Mouse (Mus musculus): ENCODE measurements around the gene H2-Ob. TPM values are rescaled to one million over a fixed set of nuclear protein-coding genes. Genes with fewer than 3 reads are reported as not detected.
"Not testable (repeated sequence)": the region's sequence is repeated elsewhere in the genome, so short reads cannot be mapped to it uniquely, and the experiment has no call there.

H2-Ob gene
- polyA plus RNA-seq, 1 experiment from 2014 or later, result not detected

GRCm38 (mm10) chr17:34225426-34225825 lies 13.3 kb upstream of the H2-Ob start:
- Histone ChIP-seq H3K9ac (no peak overlapping the region), H3K4me1 (replicated peaks) (no peaks in the 10 kb centered on the region), H3K4me2 (no peak overlapping the region), H3K27ac (replicated peaks) (no peak overlapping the region), H3K9me3 (no peaks in the 10 kb centered on the region; the same call in 1 of the 2 replicates), H3K4me3 (no peak overlapping the region), H3K27me3 (no peaks in the 10 kb centered on the region), H3K36me3 (no peaks in the 10 kb centered on the region)
- no peak for ATAC-seq (ENCODE audit: low read depth)
- 94% methylated on average over 8 of the region's 8 CpGs for WGBS

DNA sequence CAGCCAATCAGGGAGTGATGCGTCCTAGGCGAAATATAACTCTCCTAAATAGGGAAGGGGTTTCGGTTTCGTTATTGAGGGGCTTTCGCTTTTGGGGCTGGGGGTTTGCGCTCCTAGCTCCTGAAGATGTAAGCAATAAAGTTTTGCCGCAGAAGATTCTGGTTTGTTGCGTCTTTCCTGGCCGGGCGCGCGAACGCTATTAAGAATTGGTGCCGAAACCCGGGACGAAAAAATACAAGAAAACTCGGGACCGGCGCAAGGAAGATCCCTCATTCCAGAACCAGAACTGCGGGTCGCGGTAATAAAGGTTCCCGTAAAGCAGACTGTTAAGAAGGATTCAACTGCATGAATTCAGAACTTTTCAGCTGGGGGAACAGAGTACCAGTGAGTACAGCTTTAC lies 12.8 kb upstream of the H2-Ob start:
- not testable (repeated sequence) for H3K27ac ChIP-seq (replicated peaks); ATAC-seq (ENCODE audit: low read depth)
- 98% methylated on average over 14 of the region's 23 CpGs for WGBS

GRCm38 (mm10) chr17:34230971-34231370 lies 7.7 kb upstream of the H2-Ob start:
- not testable (repeated sequence) for H3K4me3 ChIP-seq; H3K36me3 ChIP-seq; H3K9me3 ChIP-seq; H3K27me3 ChIP-seq; H3K27ac ChIP-seq (replicated peaks); ATAC-seq (ENCODE audit: low read depth); H3K9ac ChIP-seq; H3K4me2 ChIP-seq; H3K4me1 ChIP-seq (replicated peaks)
- WGBS, result 95% methylated on average over 9 of the region's 9 CpGs

More for the DNA sequence above, 12.8 kb upstream of the H2-Ob start:
- H3K36me3 ChIP-seq; H3K27me3 ChIP-seq; H3K4me2 ChIP-seq; H3K4me3 ChIP-seq; H3K9me3 ChIP-seq; H3K9ac ChIP-seq; H3K4me1 ChIP-seq (replicated peaks): not testable (repeated sequence)

DNA sequence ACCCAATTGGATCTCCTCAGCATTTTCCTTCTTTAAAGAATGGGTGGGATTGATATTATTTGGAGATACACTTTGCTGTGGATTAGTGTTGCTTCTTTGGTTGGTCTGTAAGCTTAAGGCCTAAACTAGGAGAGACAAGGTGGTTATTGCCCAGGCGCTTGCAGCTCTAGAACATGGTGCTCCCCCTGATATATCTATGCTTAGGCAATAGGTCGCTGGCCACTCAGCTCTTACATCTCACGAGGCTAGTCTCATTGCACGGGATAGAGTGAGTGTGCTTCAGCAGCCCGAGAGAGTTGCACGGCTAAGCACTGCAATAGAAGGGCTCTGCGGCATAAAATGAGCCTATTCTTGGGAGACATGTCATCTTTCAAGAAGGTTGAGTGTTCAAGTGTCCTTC lies 6.7 kb upstream of the H2-Ob start:
- not testable (repeated sequence) for H3K27me3 ChIP-seq; H3K9ac ChIP-seq; ATAC-seq (ENCODE audit: low read depth); H3K4me3 ChIP-seq; H3K27ac ChIP-seq (replicated peaks); H3K4me2 ChIP-seq; H3K4me1 ChIP-seq (replicated peaks); H3K9me3 ChIP-seq; H3K36me3 ChIP-seq
- WGBS, result 86% methylated on average over 5 of the region's 7 CpGs

GRCm38 (mm10) chr17:34234926-34235325 lies 3.8 kb upstream of the H2-Ob start:
- H3K36me3 ChIP-seq, result no peaks in the 10 kb centered on the region
- H3K4me1 ChIP-seq (replicated peaks), result no peaks in the 10 kb centered on the region
- no peaks in the 10 kb centered on the region for H3K27me3 ChIP-seq
- 62% methylated on average over 9 of the region's 9 CpGs for WGBS
- H3K4me2 ChIP-seq, result no peak overlapping the region
- no peaks in the 10 kb centered on the region for H3K9me3 ChIP-seq
- H3K9ac ChIP-seq, result no peak overlapping the region
- H3K27ac ChIP-seq (replicated peaks), result no peak overlapping the region
- ATAC-seq (ENCODE audit: low read depth), result no peak
- no peak overlapping the region for H3K4me3 ChIP-seq

GRCm38 (mm10) chr17:34236691-34237090 lies 2.0 kb upstream of the H2-Ob start:
- ATAC-seq (ENCODE audit: low read depth), result no peak
- no peaks in the 10 kb centered on the region for H3K27me3 ChIP-seq
- no peak overlapping the region for H3K27ac ChIP-seq (replicated peaks)
- no peak overlapping the region for H3K4me3 ChIP-seq
- H3K36me3 ChIP-seq, result no peaks in the 10 kb centered on the region
- 86% methylated on average over 5 of the region's 5 CpGs for WGBS
- no peak overlapping the region for H3K9ac ChIP-seq
- H3K4me1 ChIP-seq (replicated peaks), result no peaks in the 10 kb centered on the region
- no peaks in the 10 kb centered on the region for H3K9me3 ChIP-seq
- H3K4me2 ChIP-seq, result no peak overlapping the region

DNA sequence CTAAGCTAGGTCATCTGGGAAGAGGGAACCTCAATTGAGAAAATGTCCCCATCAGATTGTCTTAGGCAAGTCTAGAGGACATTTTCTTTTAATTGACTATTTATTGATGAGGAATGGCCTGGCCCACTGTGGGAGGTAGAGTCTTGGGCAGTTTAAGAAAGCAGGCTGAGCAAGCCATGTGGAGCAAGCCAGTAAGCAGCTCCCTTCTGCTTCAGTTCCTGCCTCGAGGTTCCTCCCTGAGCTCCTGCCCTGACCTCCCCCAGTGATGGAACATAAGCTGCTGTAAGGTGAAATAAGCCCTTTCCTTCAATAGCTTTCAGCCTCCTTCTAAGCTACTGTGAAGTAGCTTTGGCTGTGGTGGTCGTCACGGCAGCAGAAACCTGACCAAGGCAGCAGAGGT lies 962 bp upstream of the H2-Ob start:
- Histone ChIP-seq H3K4me3 (no peak overlapping the region), H3K4me1 (replicated peaks) (no peaks in the 10 kb centered on the region), H3K9me3 (no peaks in the 10 kb centered on the region), H3K36me3 (no peaks in the 10 kb centered on the region), H3K4me2 (no peak overlapping the region), H3K27me3 (no peaks in the 10 kb centered on the region), H3K9ac (no peak overlapping the region), H3K27ac (replicated peaks) (no peak overlapping the region)
- ATAC-seq (ENCODE audit: low read depth), result no peak
- 84% methylated on average over 3 of the region's 3 CpGs for WGBS

- H3K9ac ChIP-seq, result no peak overlapping the region
- H3K4me3 ChIP-seq, result no peak overlapping the region
- H3K27me3 ChIP-seq, result no peaks in the 10 kb centered on the region
- no peaks in the 10 kb centered on the region for H3K36me3 ChIP-seq
- H3K4me2 ChIP-seq, result no peak overlapping the region
- no peak overlapping the region for H3K27ac ChIP-seq (replicated peaks)
- ATAC-seq (ENCODE audit: low read depth), result no peak
- WGBS, result 72% methylated on average over 10 of the region's 10 CpGs
- no peaks in the 10 kb centered on the region for H3K9me3 ChIP-seq
- no peaks in the 10 kb centered on the region for H3K4me1 ChIP-seq (replicated peaks)
Measured at GRCm38 (mm10) chr17:34239601-34240041, 918 bp downstream of the H2-Ob start.

GRCm38 (mm10) chr17:34240366-34240765 lies 1.7 kb downstream of the H2-Ob start:
- H3K27me3 ChIP-seq, result no peaks in the 10 kb centered on the region
- no peak overlapping the region for H3K9ac ChIP-seq
- no peak overlapping the region for H3K4me2 ChIP-seq
- no peak for ATAC-seq (ENCODE audit: low read depth)
- H3K9me3 ChIP-seq, result no peaks in the 10 kb centered on the region
- WGBS, result 73% methylated on average over 3 of the region's 3 CpGs
- H3K4me3 ChIP-seq, result no peak overlapping the region
- H3K27ac ChIP-seq (replicated peaks), result no peak overlapping the region
- H3K4me1 ChIP-seq (replicated peaks), result no peaks in the 10 kb centered on the region
- no peaks in the 10 kb centered on the region for H3K36me3 ChIP-seq

- no peaks in the 10 kb centered on the region for H3K36me3 ChIP-seq
- no peaks in the 10 kb centered on the region for H3K27me3 ChIP-seq
- H3K27ac ChIP-seq (replicated peaks), result no peak overlapping the region
- no peak overlapping the region for H3K4me3 ChIP-seq
- no peak for ATAC-seq (ENCODE audit: low read depth)
- no peaks in the 10 kb centered on the region for H3K4me1 ChIP-seq (replicated peaks)
- H3K9ac ChIP-seq, result no peak overlapping the region
- H3K9me3 ChIP-seq, result no peaks in the 10 kb centered on the region
- 77% methylated on average over 6 of the region's 6 CpGs for WGBS
- no peak overlapping the region for H3K4me2 ChIP-seq
Measured at GRCm38 (mm10) chr17:34240916-34241315, 2.2 kb downstream of the H2-Ob start.

DNA sequence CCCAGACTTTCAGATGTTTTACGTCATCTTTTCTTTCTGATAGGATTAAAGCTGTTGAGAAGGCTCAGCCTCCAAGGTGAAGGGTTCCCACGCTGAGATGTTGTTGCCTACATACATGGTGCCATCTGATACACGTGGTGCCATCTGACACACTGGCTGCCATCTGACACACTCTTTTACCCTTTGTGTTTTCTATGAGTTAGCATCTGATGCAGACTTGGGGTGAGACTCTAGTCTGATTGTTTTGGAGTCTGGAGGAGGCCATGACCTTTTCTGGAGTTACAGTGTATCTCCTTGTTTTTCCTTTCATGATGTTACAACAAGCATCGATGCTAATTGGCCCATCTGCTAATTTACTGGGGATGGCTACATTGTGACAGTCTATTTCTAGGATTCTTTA lies 6.0 kb downstream of the H2-Ob start:
- no peak for ATAC-seq (ENCODE audit: low read depth)
- no peaks in the 10 kb centered on the region for H3K9me3 ChIP-seq
- peaks cover 5% of the 10 kb centered on the region; the same call in 1 of the 2 replicates for H3K27me3 ChIP-seq
- H3K4me2 ChIP-seq, result no peak overlapping the region
- H3K4me3 ChIP-seq, result no peak overlapping the region
- H3K4me1 ChIP-seq (replicated peaks), result no peaks in the 10 kb centered on the region
- H3K36me3 ChIP-seq, result no peaks in the 10 kb centered on the region
- no peak overlapping the region for H3K27ac ChIP-seq (replicated peaks)
- WGBS, result 75% methylated on average over 4 of the region's 4 CpGs
- H3K9ac ChIP-seq, result no peak overlapping the region

DNA sequence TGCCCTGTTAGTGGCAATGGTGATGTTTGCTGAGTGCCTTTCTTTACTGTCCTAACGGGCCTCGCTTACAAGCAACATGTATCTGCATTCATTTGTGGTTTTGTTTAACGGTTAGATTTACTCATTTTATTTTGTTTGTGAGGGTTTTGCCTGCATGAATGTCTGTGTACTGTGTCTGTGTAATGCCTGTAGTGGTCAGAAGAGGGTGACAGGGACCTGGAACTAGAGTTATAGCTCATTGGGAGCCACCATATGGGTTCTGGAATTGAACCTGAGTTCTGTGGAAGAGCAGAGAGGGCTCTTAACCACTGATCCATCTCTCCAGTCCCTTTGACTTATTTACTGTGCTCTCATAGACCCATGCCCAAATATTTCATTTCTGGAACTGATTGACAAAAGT lies 8.3 kb downstream of the H2-Ob start:
- Histone ChIP-seq H3K9me3 (no peaks in the 10 kb centered on the region), H3K4me3 (no peak overlapping the region), H3K4me1 (replicated peaks) (no peaks in the 10 kb centered on the region), H3K4me2 (no peak overlapping the region), H3K36me3 (no peaks in the 10 kb centered on the region), H3K27ac (replicated peaks) (no peak overlapping the region), H3K27me3 (peaks cover 5% of the 10 kb centered on the region; the same call in 1 of the 2 replicates), H3K9ac (no peak overlapping the region)
- ATAC-seq (ENCODE audit: low read depth), result no peak
- 88% methylated on average over 3 of the region's 3 CpGs for WGBS

GRCm38 (mm10) chr17:34248764-34249163 lies 10.1 kb downstream of the H2-Ob start:
- 61% methylated on average over 2 of the region's 2 CpGs for WGBS
- no peak overlapping the region for H3K27ac ChIP-seq (replicated peaks)
- no peak overlapping the region for H3K4me2 ChIP-seq
- no peak for ATAC-seq (ENCODE audit: low read depth)
- no peak overlapping the region for H3K9ac ChIP-seq
- H3K4me1 ChIP-seq (replicated peaks), result no peaks in the 10 kb centered on the region
- H3K9me3 ChIP-seq, result no peaks in the 10 kb centered on the region
- no peak overlapping the region for H3K4me3 ChIP-seq
- H3K27me3 ChIP-seq, result peaks cover 5% of the 10 kb centered on the region; the same call in 1 of the 2 replicates
- no peaks in the 10 kb centered on the region for H3K36me3 ChIP-seq

All from neural tube, embryonic 13.5 days (tissue).